Mouse (Mus musculus) retina, embryonic 14.5 days (tissue): ENCODE measurements around the gene Tomm20.
"Not testable (repeated sequence)": the region's sequence is repeated elsewhere in the genome, so short reads cannot be mapped to it uniquely, and the experiment has no call there.

Experiments
- DNase-seq: peaks from one replicate; pipeline ENCODE4 v3.0.0-alpha.2; 2015; ENCODE audit warnings: low spot score

The Tomm20 gene

GRCm38 (mm10) chr8:126917179-126917905 lies 28.3 kb downstream of the Tomm20 start:
- no peak for DNase-seq

- no peak for DNase-seq
Measured at GRCm38 (mm10) chr8:126916611-126917010, 29.0 kb downstream of the Tomm20 start.

GRCm38 (mm10) chr8:126914609-126915375 lies 30.9 kb downstream of the Tomm20 start:
- DNase-seq: no peak

GRCm38 (mm10) chr8:126914107-126914490 lies 31.5 kb downstream of the Tomm20 start:
- not testable (repeated sequence) for DNase-seq

GRCm38 (mm10) chr8:126913241-126914106 lies 32.2 kb downstream of the Tomm20 start:
- DNase-seq: no peak

- DNase-seq: no peak
Measured at GRCm38 (mm10) chr8:126909371-126909802, 36.3 kb downstream of the Tomm20 start.

- no peak for DNase-seq
Measured at GRCm38 (mm10) chr8:126908805-126909204, 36.8 kb downstream of the Tomm20 start.

GRCm38 (mm10) chr8:126907968-126908367 lies 37.7 kb downstream of the Tomm20 start:
- DNase-seq: no peak

- DNase-seq: no peak
Measured at GRCm38 (mm10) chr8:126907374-126907773, 38.3 kb downstream of the Tomm20 start.

- DNase-seq: peak; percentile 37
Measured at GRCm38 (mm10) chr8:126905387-126905786, 40.3 kb downstream of the Tomm20 start.

- DNase-seq: no peak
Measured at GRCm38 (mm10) chr8:126903927-126904326, 41.7 kb downstream of the Tomm20 start.

GRCm38 (mm10) chr8:126903224-126903895 lies 42.3 kb downstream of the Tomm20 start:
- no peak for DNase-seq

GRCm38 (mm10) chr8:126901612-126902011 lies 44.0 kb downstream of the Tomm20 start:
- no peak for DNase-seq

GRCm38 (mm10) chr8:126901049-126901448 lies 44.6 kb downstream of the Tomm20 start:
- DNase-seq: no peak

- DNase-seq: no peak
Measured at GRCm38 (mm10) chr8:126895133-126895532, 50.5 kb downstream of the Tomm20 start.

GRCm38 (mm10) chr8:126887639-126888006 lies 58.0 kb downstream of the Tomm20 start:
- peak; percentile 57 for DNase-seq

- DNase-seq: no peak
Measured at GRCm38 (mm10) chr8:126886741-126887638, 58.7 kb downstream of the Tomm20 start.

- peak; percentile 38 for DNase-seq
Measured at GRCm38 (mm10) chr8:126885554-126886485, 59.8 kb downstream of the Tomm20 start.

- peak; percentile 54 for DNase-seq
Measured at GRCm38 (mm10) chr8:126884202-126884926, 61.3 kb downstream of the Tomm20 start.
